Mouse (Mus musculus): ENCODE results near the gene Atp2b2. TPM values are rescaled to one million over a fixed set of nuclear protein-coding genes. Genes with fewer than 3 reads are reported as not detected.
A peak's percentile ranks its signal among the peaks of the same experiment; 100 is the strongest.

The Atp2b2 gene
- polyA plus RNA-seq, 1 experiment = 0.22 TPM

- DNase-seq (ENCODE audit: low read depth, low spot score) = no peak
- 86% methylated on average over 9 of the region's 9 CpGs for WGBS
These were observed 20.3 kb downstream of the Atp2b2 start for GRCm38 (mm10) chr6:114022104-114022503.

DNA sequence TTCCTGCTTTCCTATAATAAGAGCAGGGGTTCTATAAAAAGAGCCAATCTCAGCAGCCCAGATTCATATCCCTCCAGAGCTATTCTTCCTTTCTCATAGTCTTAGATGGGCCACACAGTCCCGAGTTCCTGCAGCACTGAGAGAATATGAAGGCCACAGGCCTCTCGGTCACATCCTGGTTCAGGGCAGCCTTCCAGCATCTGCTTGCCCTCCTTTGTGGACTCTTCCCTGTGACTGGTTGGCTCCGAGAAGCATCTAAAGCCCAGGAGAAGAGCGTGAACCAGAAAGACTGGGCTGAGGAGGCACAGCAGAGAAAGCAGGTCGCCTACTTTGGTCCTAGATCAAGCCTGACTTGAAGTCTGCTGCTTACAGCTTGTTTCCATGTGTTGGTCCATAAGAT is 28.6 kb downstream of the Atp2b2 start:
- WGBS = 68% methylated on average over 5 of the region's 5 CpGs
- DNase-seq (ENCODE audit: low read depth, low spot score) = no peak

- WGBS = 3% methylated on average over 9 of the region's 9 CpGs
- DNase-seq (ENCODE audit: low read depth, low spot score) = peak; percentile 6
These were observed 29.6 kb downstream of the Atp2b2 start for GRCm38 (mm10) chr6:114012834-114013233.

DNA sequence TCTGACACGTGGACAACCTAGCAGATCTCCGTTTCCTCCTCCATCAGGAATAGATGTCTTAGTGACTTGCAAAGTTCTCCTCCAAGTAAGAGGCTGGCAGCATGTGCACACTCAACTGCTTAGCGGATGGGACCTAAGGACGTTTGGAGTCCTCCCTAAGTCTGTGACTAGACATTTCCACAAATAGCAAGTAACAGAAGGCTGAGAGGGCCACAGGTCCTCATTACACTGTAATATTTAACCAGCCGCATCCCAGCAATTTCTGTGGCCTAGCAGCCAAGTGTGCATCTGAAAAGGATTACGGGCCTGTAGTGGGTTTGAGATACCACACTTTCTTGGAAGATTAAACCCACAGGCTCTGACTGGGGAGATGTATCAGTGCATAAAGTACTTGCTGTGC is 30.4 kb downstream of the Atp2b2 start:
- no peak for DNase-seq (ENCODE audit: low read depth, low spot score)

GRCm38 (mm10) chr6:114003796-114004195 is 38.6 kb downstream of the Atp2b2 start:
- 40% methylated on average over 3 of the region's 3 CpGs for WGBS

More for the DNA sequence above, 30.4 kb downstream of the Atp2b2 start:
- WGBS = 68% methylated on average over 6 of the region's 6 CpGs

GRCm38 (mm10) chr6:114000928-114001327 is 41.5 kb downstream of the Atp2b2 start:
- WGBS = 68% methylated on average over 6 of the region's 6 CpGs
- no peak for DNase-seq (ENCODE audit: low read depth, low spot score)

More at GRCm38 (mm10) chr6:114003796-114004195, 38.6 kb downstream of the Atp2b2 start:
- no peak for DNase-seq (ENCODE audit: low read depth, low spot score)

DNA sequence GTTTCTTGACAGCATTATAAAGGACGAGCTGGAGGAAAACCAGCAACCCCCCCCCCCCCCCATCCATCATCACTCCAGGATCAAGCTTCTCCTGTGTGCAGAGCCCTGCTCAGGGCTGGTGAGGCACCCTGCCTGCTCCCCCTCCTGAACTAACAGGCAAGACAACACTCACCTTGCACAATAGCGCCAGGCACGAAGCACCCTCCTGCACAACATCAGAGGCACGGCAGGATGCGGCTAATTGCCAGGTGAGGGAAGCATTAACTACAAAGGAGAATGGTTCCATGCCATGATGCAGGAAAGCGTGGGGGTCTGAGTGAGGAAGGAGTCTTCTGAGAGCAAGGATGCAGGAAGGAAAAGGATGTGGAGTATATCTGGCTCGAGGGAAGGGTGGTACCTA is 42.1 kb downstream of the Atp2b2 start:
- DNase-seq (ENCODE audit: low read depth, low spot score) = no peak
- WGBS = 29% methylated on average over 7 of the region's 7 CpGs

DNA sequence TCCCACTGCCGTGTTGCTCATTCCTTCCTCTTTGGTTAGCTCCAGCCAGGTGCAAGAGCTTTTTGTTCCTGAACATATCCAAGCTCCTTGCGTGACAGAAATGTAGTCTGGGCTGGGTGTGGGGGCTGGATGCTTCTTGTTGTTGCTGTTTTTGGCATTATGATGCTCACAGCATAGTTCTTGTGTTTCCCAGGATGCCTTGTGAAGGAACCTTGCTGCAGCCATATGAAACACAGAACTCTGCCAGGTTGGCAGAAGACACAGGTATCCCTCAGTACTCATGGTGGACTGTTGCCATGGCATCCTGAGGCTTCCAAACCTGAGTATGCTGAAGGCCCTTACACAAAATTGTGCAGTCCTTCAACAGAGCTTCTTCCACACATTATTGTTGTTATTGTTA is 44.0 kb downstream of the Atp2b2 start:
- 87% methylated on average over 2 of the region's 2 CpGs for WGBS
- DNase-seq (ENCODE audit: low read depth, low spot score) = no peak

GRCm38 (mm10) chr6:113994176-113994575 is 48.2 kb downstream of the Atp2b2 start:
- no peak for DNase-seq (ENCODE audit: low read depth, low spot score)
- 85% methylated on average over 5 of the region's 5 CpGs for WGBS

DNA sequence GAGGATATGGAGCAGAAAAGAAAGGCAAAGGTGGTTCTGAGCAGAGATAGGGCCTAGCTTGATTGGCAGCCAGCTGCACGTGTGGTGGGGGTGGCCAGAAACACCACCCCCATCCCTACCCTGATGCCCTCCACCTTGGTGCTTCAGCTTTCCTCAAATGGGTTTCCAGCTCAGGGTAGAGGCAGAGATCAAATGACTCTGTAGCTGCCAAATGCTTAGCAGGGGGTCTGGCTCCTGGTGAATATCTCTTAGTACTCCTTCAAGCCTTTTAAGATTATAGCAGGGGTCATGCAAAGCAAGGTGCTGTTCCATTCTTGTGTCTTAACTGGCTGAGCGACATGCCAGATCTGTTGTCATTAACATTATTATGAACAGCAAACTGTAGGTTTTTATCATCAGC is 50.3 kb downstream of the Atp2b2 start:
- DNase-seq (ENCODE audit: low read depth, low spot score) = no peak
- 60% methylated on average over 2 of the region's 2 CpGs for WGBS

- WGBS = 29% methylated on average over 11 of the region's 11 CpGs
- no peak for DNase-seq (ENCODE audit: low read depth, low spot score)
These were observed 50.9 kb downstream of the Atp2b2 start for GRCm38 (mm10) chr6:113991482-113991881.

GRCm38 (mm10) chr6:113990044-113990443 is 52.4 kb downstream of the Atp2b2 start:
- no peak for DNase-seq (ENCODE audit: low read depth, low spot score)
- WGBS = 9% methylated on average over 1 of the region's 1 CpGs

DNA sequence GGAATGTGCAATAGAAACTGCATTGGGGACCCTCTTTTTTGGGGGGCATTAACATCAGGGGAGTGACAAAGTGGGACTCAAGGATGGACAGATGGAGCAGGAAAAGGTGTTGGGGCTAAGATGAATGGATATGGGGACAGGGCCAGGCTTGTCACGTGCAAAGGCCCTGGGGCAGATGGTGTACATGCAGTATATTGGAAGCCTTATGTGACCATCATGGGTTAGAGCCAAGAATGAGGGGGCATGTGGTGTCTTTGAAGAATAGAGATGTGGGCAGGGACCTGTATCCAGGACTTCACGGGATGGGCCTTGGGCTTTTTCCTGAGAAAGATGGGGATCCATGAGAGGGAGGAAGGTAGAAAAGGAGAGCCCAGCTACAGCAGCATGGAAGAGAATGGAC is 53.9 kb downstream of the Atp2b2 start:
- DNase-seq (ENCODE audit: low read depth, low spot score) = no peak
- 88% methylated on average over 2 of the region's 2 CpGs for WGBS

DNA sequence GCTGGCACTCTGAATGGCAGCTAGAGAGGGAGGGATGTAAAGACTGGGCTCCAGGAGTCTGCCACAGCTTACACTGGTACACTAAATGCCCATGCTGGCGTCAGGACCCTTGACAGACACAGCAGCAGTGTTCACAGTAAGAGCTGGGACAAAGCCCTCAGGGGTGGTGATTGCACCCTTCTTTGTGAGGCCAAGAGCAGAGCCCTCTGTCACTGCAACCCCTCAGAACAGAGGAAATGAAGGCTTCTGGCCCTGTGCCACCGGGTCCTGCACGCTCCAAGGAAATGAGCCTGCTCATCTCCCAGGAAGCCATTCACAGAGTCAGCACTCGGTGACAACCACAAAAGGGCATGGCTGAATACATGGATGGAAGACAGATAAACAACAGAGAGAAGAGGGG is 55.7 kb downstream of the Atp2b2 start:
- WGBS = 61% methylated on average over 4 of the region's 4 CpGs
- DNase-seq (ENCODE audit: low read depth, low spot score) = no peak

DNA sequence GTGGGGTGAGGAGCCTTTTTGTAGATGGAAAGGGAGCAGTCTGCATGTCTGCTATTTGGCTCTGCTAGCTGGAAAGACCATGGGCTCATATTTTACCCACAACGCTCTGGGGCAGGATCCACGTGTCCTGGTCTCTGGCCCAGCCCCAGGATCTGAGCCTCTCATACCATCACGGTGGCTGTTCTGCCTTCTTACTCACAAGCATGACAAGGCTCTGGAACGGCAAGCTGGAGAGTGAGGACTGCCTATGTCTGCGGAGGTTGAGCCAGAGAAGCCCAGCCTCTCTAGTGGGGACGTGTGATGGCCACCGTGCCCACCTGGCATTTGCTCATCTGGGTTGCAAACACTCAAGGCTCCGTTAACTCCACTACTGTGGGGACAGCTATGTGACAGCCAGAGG is 63.7 kb downstream of the Atp2b2 start:
- 74% methylated on average over 8 of the region's 8 CpGs for WGBS

DNA sequence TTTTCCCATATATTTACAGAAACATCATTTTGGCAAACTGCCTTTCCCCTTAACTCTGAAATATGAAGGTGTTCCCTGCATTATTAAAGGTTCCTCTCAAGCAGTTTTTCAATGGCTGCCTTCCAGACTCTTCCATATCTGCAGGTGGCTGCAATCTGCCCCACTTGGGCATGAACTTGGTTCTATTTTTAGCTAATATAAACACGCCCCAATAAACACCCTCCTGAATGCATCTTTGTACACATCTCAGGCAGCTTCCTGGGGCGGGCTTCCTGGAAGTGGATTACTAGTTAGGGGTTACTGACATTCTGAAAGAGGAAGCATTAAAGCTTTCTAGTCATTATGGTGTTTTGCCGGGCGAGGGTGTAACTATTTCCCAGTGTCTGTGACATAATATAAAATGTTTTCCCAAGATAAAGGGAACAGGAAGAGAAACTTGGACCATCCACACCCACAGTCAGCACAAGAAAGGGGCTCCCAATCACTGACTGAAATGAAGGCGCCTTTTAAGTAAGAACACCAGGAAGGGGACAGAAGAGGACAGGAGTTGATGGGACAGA is 64.2 kb downstream of the Atp2b2 start:
- WGBS = 36% methylated on average over 5 of the region's 5 CpGs
- DNase-seq (ENCODE audit: low read depth, low spot score) = no peak

More for the DNA sequence above, 63.7 kb downstream of the Atp2b2 start:
- DNase-seq (ENCODE audit: low read depth, low spot score) = no peak

DNA sequence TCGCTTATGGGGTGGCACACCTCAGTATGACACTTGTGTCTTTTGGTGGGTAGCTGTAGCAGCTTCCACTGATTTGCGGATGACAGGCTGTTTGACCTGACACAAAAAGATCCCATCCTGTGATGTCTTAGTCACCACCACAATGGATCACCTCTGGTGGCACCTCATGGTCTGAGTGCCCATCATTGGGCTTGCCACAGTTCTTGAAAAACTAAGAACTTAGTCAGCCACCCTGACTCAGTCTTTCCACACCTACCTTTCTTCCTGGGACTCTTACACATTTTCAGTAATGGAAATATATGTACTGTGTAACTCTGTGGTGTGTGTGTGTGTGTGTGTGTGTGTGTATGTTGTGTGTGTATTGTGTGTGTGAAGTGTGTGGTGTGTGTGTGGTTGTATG is 71.5 kb downstream of the Atp2b2 start:
- WGBS = 71% methylated on average over 2 of the region's 2 CpGs

GRCm38 (mm10) chr6:113970464-113970863 is 71.9 kb downstream of the Atp2b2 start:
- no peak for DNase-seq (ENCODE audit: low read depth, low spot score)
- WGBS = 53% methylated on average over 9 of the region's 9 CpGs

More for the DNA sequence above, 71.5 kb downstream of the Atp2b2 start:
- DNase-seq (ENCODE audit: low read depth, low spot score) = no peak

GRCm38 (mm10) chr6:113969751-113970150 is 72.7 kb downstream of the Atp2b2 start:
- no peak for DNase-seq (ENCODE audit: low read depth, low spot score)
- 30% methylated on average over 3 of the region's 3 CpGs for WGBS

GRCm38 (mm10) chr6:113962811-113963210 is 79.6 kb downstream of the Atp2b2 start:
- no peak for DNase-seq (ENCODE audit: low read depth, low spot score)
- 11% methylated on average over 3 of the region's 3 CpGs for WGBS

GRCm38 (mm10) chr6:113961658-113962057 is 80.8 kb downstream of the Atp2b2 start:
- WGBS = 62% methylated on average over 2 of the region's 2 CpGs
- DNase-seq (ENCODE audit: low read depth, low spot score) = no peak

- WGBS = 65% methylated on average over 1 of the region's 1 CpGs
- no peak for DNase-seq (ENCODE audit: low read depth, low spot score)
These were observed 83.1 kb downstream of the Atp2b2 start for GRCm38 (mm10) chr6:113959336-113959735.

Data from large intestine, adult 2 months (tissue).